Mouse (Mus musculus): ENCODE results near the gene Lrp1. TPM values are rescaled to one million over a fixed set of nuclear protein-coding genes. Genes with fewer than 3 reads are reported as not detected.

The Lrp1 gene
- polyA plus RNA-seq, 1 experiment from 2014 or later = 67.1 TPM

- WGBS = 3% methylated on average over 17 of the region's 17 CpGs
- peaks cover 40% of the 10 kb centered on the region for H3K4me1 ChIP-seq (replicated peaks; ENCODE audit: control insufficient read depth, insufficient read depth, low read length)
Observed at GRCm38 (mm10) chr10:127509837-127510701, 110.9 kb downstream of the Lrp1 start.

GRCm38 (mm10) chr10:127509051-127509836 is 111.7 kb downstream of the Lrp1 start:
- H3K9me3 ChIP-seq (ENCODE audit: control insufficient read depth, low read length) = no peaks in the 10 kb centered on the region
- H3K4me1 ChIP-seq (replicated peaks; ENCODE audit: control insufficient read depth, insufficient read depth, low read length) = peaks cover 35% of the 10 kb centered on the region
- peaks cover 37% of the 10 kb centered on the region for H3K27me3 ChIP-seq (ENCODE audit: control insufficient read depth, insufficient read depth, low read length)
- peak; percentile 66 for ATAC-seq (ENCODE audit: low FRiP score)
- WGBS = 0% methylated on average over 33 of the region's 35 CpGs
- H3K9ac ChIP-seq (ENCODE audit: low read depth, low read length) = peak overlapping the region; percentile 40; the same call in 1 of the 2 replicates
- peak overlapping the region; percentile 38 for H3K4me3 ChIP-seq (ENCODE audit: low read depth, low read length)
- peak overlapping the region; percentile 90 for H3K27ac ChIP-seq (ENCODE audit: low read depth, low read length)
- no peaks in the 10 kb centered on the region for H3K36me3 ChIP-seq (ENCODE audit: control insufficient read depth, insufficient read depth, low read length)
- peak overlapping the region; percentile 65 for H3K4me2 ChIP-seq (replicated peaks; ENCODE audit: low read depth, low read length)
- DNase-seq (ENCODE audit: low spot score) = peak; percentile 99

More at GRCm38 (mm10) chr10:127509837-127510701, 110.9 kb downstream of the Lrp1 start:
- H3K27ac ChIP-seq (ENCODE audit: low read depth, low read length) = peak overlapping the region; percentile 90
- H3K4me3 ChIP-seq (ENCODE audit: low read depth, low read length) = peak overlapping the region; percentile 38
- H3K36me3 ChIP-seq (ENCODE audit: control insufficient read depth, insufficient read depth, low read length) = no peaks in the 10 kb centered on the region
- no peaks in the 10 kb centered on the region for H3K9me3 ChIP-seq (ENCODE audit: control insufficient read depth, low read length)
- H3K4me2 ChIP-seq (replicated peaks; ENCODE audit: low read depth, low read length) = peak overlapping the region; percentile 65
- H3K27me3 ChIP-seq (ENCODE audit: control insufficient read depth, insufficient read depth, low read length) = peaks cover 44% of the 10 kb centered on the region
- peak overlapping the region; percentile 40; the same call in 1 of the 2 replicates for H3K9ac ChIP-seq (ENCODE audit: low read depth, low read length)
- peak; percentile 2; the same call in 1 of the 2 replicates for ATAC-seq (ENCODE audit: low FRiP score)
- DNase-seq (ENCODE audit: low spot score) = peak; percentile 56

- H3K9ac ChIP-seq (ENCODE audit: low read depth, low read length) = no peak overlapping the region
Observed at GRCm38 (mm10) chr10:127508239-127508638, 112.7 kb downstream of the Lrp1 start.

GRCm38 (mm10) chr10:127500894-127501893 is 119.8 kb downstream of the Lrp1 start, which contains the start of gene Stac3:
Gene Stac3 (plus strand): TSS chr10:127501686.
- Histone ChIP-seq H3K36me3 (ENCODE audit: control insufficient read depth, insufficient read depth, low read length) (no peaks in the 10 kb centered on the region), H3K4me2 (replicated peaks; ENCODE audit: low read depth, low read length) (no peak within 1 kb of the TSS), H3K9me3 (ENCODE audit: control insufficient read depth, low read length) (no peaks in the 10 kb centered on the region), H3K9ac (ENCODE audit: low read depth, low read length) (no peak within 1 kb of the TSS), H3K4me1 (replicated peaks; ENCODE audit: control insufficient read depth, insufficient read depth, low read length) (no peaks in the 10 kb centered on the region), H3K27ac (ENCODE audit: low read depth, low read length) (no peak within 1 kb of the TSS), H3K27me3 (ENCODE audit: control insufficient read depth, insufficient read depth, low read length) (no peaks in the 10 kb centered on the region), H3K4me3 (ENCODE audit: low read depth, low read length) (no peak within 1 kb of the TSS)
- DNase-seq (ENCODE audit: low spot score) (no peak), ATAC-seq (ENCODE audit: low FRiP score) (no peak)
- WGBS = 76% methylated on average over 13 of the region's 13 CpGs

More at GRCm38 (mm10) chr10:127508239-127508638, 112.7 kb downstream of the Lrp1 start:
- ATAC-seq (ENCODE audit: low FRiP score) = no peak
- DNase-seq (ENCODE audit: low spot score) = peak; percentile 88
- Histone ChIP-seq H3K4me3 (ENCODE audit: low read depth, low read length) (0 out of 2 replicates have a peak overlapping the region, but pooled peaks have one; percentile 2), H3K9me3 (ENCODE audit: control insufficient read depth, low read length) (no peaks in the 10 kb centered on the region), H3K4me1 (replicated peaks; ENCODE audit: control insufficient read depth, insufficient read depth, low read length) (peaks cover 28% of the 10 kb centered on the region), H3K27me3 (ENCODE audit: control insufficient read depth, insufficient read depth, low read length) (peaks cover 33% of the 10 kb centered on the region), H3K27ac (ENCODE audit: low read depth, low read length) (no peak overlapping the region; the same call in 1 of the 2 replicates), H3K4me2 (replicated peaks; ENCODE audit: low read depth, low read length) (peak overlapping the region; percentile 65; the same call in 1 of the 2 replicates), H3K36me3 (ENCODE audit: control insufficient read depth, insufficient read depth, low read length) (no peaks in the 10 kb centered on the region)
- 3% methylated on average over 15 of the region's 15 CpGs for WGBS

- Histone ChIP-seq H3K9ac (ENCODE audit: low read depth, low read length) (no peak overlapping the region), H3K4me2 (replicated peaks; ENCODE audit: low read depth, low read length) (no peak overlapping the region), H3K27ac (ENCODE audit: low read depth, low read length) (no peak overlapping the region), H3K36me3 (ENCODE audit: control insufficient read depth, insufficient read depth, low read length) (peaks cover 4% of the 10 kb centered on the region), H3K4me1 (replicated peaks; ENCODE audit: control insufficient read depth, insufficient read depth, low read length) (no peaks in the 10 kb centered on the region), H3K9me3 (ENCODE audit: control insufficient read depth, low read length) (no peaks in the 10 kb centered on the region), H3K27me3 (ENCODE audit: control insufficient read depth, insufficient read depth, low read length) (no peaks in the 10 kb centered on the region), H3K4me3 (ENCODE audit: low read depth, low read length) (no peak overlapping the region)
- DNase-seq (ENCODE audit: low spot score) = no peak
- ATAC-seq (ENCODE audit: low FRiP score) = no peak
- 85% methylated on average over 4 of the region's 4 CpGs for WGBS
Observed at GRCm38 (mm10) chr10:127500042-127500441, 120.9 kb downstream of the Lrp1 start.

GRCm38 (mm10) chr10:127499516-127499915 is 121.4 kb downstream of the Lrp1 start:
- no peak overlapping the region for H3K4me2 ChIP-seq (replicated peaks; ENCODE audit: low read depth, low read length)
- no peak overlapping the region for H3K27ac ChIP-seq (ENCODE audit: low read depth, low read length)
- peaks cover 6% of the 10 kb centered on the region for H3K36me3 ChIP-seq (ENCODE audit: control insufficient read depth, insufficient read depth, low read length)
- H3K4me3 ChIP-seq (ENCODE audit: low read depth, low read length) = no peak overlapping the region
- WGBS = 87% methylated on average over 5 of the region's 5 CpGs
- H3K9me3 ChIP-seq (ENCODE audit: control insufficient read depth, low read length) = no peaks in the 10 kb centered on the region
- H3K4me1 ChIP-seq (replicated peaks; ENCODE audit: control insufficient read depth, insufficient read depth, low read length) = no peaks in the 10 kb centered on the region
- no peak overlapping the region for H3K9ac ChIP-seq (ENCODE audit: low read depth, low read length)
- ATAC-seq (ENCODE audit: low FRiP score) (no peak), DNase-seq (ENCODE audit: low spot score) (no peak)
- no peaks in the 10 kb centered on the region for H3K27me3 ChIP-seq (ENCODE audit: control insufficient read depth, insufficient read depth, low read length)

GRCm38 (mm10) chr10:127496156-127496555 is 124.8 kb downstream of the Lrp1 start:
- Histone ChIP-seq H3K9me3 (ENCODE audit: control insufficient read depth, low read length) (no peaks in the 10 kb centered on the region), H3K27me3 (ENCODE audit: control insufficient read depth, insufficient read depth, low read length) (no peaks in the 10 kb centered on the region), H3K36me3 (ENCODE audit: control insufficient read depth, insufficient read depth, low read length) (peaks cover 11% of the 10 kb centered on the region), H3K4me1 (replicated peaks; ENCODE audit: control insufficient read depth, insufficient read depth, low read length) (no peaks in the 10 kb centered on the region), H3K4me3 (ENCODE audit: low read depth, low read length) (no peak overlapping the region), H3K4me2 (replicated peaks; ENCODE audit: low read depth, low read length) (no peak overlapping the region), H3K9ac (ENCODE audit: low read depth, low read length) (no peak overlapping the region), H3K27ac (ENCODE audit: low read depth, low read length) (no peak overlapping the region)
- ATAC-seq (ENCODE audit: low FRiP score) = no peak
- no peak for DNase-seq (ENCODE audit: low spot score)
- 93% methylated on average over 3 of the region's 3 CpGs for whole genome bisulfite sequencing

- Histone ChIP-seq H3K9ac (ENCODE audit: low read depth, low read length) (no peak overlapping the region), H3K27me3 (ENCODE audit: control insufficient read depth, insufficient read depth, low read length) (no peaks in the 10 kb centered on the region), H3K4me2 (replicated peaks; ENCODE audit: low read depth, low read length) (no peak overlapping the region), H3K27ac (ENCODE audit: low read depth, low read length) (no peak overlapping the region), H3K9me3 (ENCODE audit: control insufficient read depth, low read length) (no peaks in the 10 kb centered on the region), H3K36me3 (ENCODE audit: control insufficient read depth, insufficient read depth, low read length) (peaks cover 11% of the 10 kb centered on the region), H3K4me1 (replicated peaks; ENCODE audit: control insufficient read depth, insufficient read depth, low read length) (no peaks in the 10 kb centered on the region), H3K4me3 (ENCODE audit: low read depth, low read length) (no peak overlapping the region)
- WGBS = 85% methylated on average over 3 of the region's 3 CpGs
- DNase-seq (ENCODE audit: low spot score) (no peak), ATAC-seq (ENCODE audit: low FRiP score) (no peak)
Observed at GRCm38 (mm10) chr10:127492118-127492517, 128.8 kb downstream of the Lrp1 start.
